Mouse (Mus musculus) cortical plate, adult 2 months (tissue): Measurements from ENCODE around the gene Tubb3. TPM values are rescaled to one million over a fixed set of nuclear protein-coding genes. Genes with fewer than 3 reads are reported as not detected.

ENCODE experiments used
- H3K27ac ChIP-seq: fragments of 200-500 bp; 2 replicates; pipeline ENCODE4 v1.5.1; 2012; ENCODE audit warnings: low read length, control low read depth, inconsistent platforms; ENCODE audit not compliant: insufficient read depth
- H3K4me1 ChIP-seq: fragments of 200-500 bp; 2 replicates; pipeline ENCODE4 v1.6.1; 2011; ENCODE audit warnings: low read length; ENCODE audit not compliant: control insufficient read depth, insufficient read depth
- H3K4me3 ChIP-seq: fragments of 200-500 bp; 2 replicates; pipeline ENCODE4 v1.5.1; 2011; ENCODE audit warnings: mild to moderate bottlenecking, low read length, control low read depth; ENCODE audit not compliant: insufficient read depth
- CTCF ChIP-seq: fragments of 200-500 bp; IDR thresholded peaks from 2 replicates; pipeline ENCODE4 v1.5.1; 2011; ENCODE audit warnings: mild to moderate bottlenecking, control low read depth, low read length; ENCODE audit not compliant: insufficient read depth; ENCODE audit errors: extremely low read depth
- POLR2A ChIP-seq: fragments of 200-500 bp; IDR thresholded peaks from 2 replicates; pipeline ENCODE4 v1.6.1; 2011; ENCODE audit warnings: mild to moderate bottlenecking, low read length, control low read depth; ENCODE audit not compliant: insufficient read depth; ENCODE audit errors: extremely low read depth
- polyA plus RNA-seq: library from polyadenylated mRNA; depleted of rRNA; stranded (reverse); fragments of >200 nt; gene quantifications from 2 replicates; pipeline ENCODE4 v1.2.3, GENCODE M21; 2012; rRNA removed

The Tubb3 gene
- polyA plus RNA-seq = 491 and 518 TPM in 2 replicates

DNA sequence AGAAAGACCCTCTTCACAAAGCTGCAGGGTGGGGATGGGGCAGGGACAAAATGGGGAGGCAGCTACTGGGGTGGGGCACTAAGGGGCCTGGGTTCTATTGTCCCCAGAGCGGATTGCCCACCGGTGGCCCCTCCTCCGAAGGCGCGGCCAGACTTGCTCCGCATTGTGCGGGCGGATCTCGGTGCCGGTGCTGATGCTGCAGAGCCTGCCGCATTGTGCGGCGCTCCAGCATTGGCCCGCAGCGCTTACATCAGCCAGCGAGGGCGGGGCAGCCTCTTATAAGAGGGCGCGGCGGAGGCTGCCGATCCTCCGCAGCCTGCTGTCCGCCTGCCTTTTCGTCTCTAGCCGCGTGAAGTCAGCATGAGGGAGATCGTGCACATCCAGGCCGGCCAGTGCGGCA lies at the start of gene Tubb3:
Gene Tubb3 (plus strand): TSS at position 179 of the 400 bp plus-strand sequence.
- TF ChIP-seq POLR2A (peak; percentile 97), CTCF (no peak)
- Histone ChIP-seq H3K4me1 (peaks cover 5% of the 10 kb centered on the region; the same call in 1 of the 2 replicates), H3K27ac (peak within 1 kb of the TSS; percentile 80), H3K4me3 (peak within 1 kb of the TSS; percentile 99)

DNA sequence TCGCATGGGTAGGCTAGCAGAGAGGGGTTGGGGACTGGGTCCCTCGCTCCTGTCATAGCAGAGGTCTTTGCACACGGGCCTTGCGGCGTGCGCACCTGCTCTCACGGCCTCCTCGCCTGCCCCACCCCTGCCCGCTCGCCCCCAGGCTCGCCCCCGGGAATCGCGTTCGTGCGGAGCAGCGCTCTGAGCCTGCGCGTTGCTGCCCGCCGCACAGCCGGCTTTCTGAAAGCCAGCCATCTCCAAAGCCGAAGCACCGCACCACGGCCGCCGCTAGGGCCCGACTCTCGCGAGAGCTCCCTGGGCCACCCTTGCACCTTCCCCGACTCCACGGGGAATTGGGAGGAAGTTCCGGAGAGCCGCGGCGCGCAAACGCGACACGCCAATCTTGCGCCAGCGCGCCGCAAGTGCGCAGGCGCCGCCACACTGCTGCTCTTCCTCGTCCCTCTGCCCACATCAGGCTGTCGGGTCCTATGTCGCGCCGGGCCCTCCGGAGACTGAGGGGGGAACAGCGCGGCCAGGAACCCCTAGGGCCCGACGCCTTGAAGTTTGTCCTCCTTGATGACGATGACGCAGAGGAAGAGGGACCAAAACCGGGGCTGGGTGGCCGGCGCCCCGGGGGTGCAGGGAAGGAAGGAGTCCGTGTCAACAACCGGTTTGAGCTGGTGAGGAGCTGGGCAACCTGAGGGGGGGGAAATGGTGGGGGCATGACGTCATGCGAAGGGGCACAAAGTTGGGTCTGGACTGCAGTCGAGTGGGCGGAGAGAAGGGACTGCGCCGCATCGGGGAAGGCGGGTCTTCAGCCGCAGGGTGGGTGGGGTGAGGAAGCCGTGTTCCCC lies 37.6 kb upstream of the Tubb3 start, which contains the start of gene Tcf25:
Gene Tcf25 (plus strand): TSS at position 351 of the 836 bp plus-strand sequence.
- peak within 1 kb of the TSS; percentile 94 for H3K4me3 ChIP-seq
- TF ChIP-seq POLR2A = peak; percentile 74; the same call in 1 of the 2 replicates
- 0 out of 2 replicates have a peak, but pooled peaks have one; percentile 10 for TF ChIP-seq CTCF
- H3K27ac ChIP-seq = peak within 1 kb of the TSS; percentile 97
- H3K4me1 ChIP-seq = peaks cover 10% of the 10 kb centered on the region

- peaks cover 10% of the 10 kb centered on the region for H3K4me1 ChIP-seq
- TF ChIP-seq CTCF (no peak), POLR2A (peak; percentile 77)
- peak overlapping the region; percentile 97 for H3K27ac ChIP-seq
- H3K4me3 ChIP-seq = peak overlapping the region; percentile 94
Measured at GRCm38 (mm10) chr8:123374239-123374578, 37.0 kb upstream of the Tubb3 start.

DNA sequence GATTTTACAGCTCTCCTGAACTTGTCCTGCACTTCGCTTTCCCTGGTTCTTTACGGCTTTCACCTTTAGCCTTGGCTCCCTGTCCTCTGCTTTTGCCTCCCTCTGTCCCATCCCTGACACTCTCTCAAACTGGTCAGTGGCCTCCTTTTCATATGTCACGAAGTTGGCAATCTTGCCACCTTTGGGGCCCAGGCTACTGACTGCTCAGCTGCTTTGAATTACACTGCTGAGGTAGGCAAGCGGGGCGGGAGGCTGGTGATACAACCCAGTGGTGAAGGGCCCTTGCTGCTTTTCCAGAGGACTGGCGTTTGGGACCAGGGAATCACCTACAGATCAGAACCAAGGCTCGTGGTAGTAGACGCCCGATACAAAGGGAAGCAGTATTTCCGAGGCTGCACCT lies 35.5 kb upstream of the Tubb3 start:
- no peak for TF ChIP-seq CTCF
- no peak for TF ChIP-seq POLR2A
- no peak overlapping the region for H3K4me3 ChIP-seq
- peaks cover 10% of the 10 kb centered on the region for H3K4me1 ChIP-seq
- H3K27ac ChIP-seq = no peak overlapping the region

DNA sequence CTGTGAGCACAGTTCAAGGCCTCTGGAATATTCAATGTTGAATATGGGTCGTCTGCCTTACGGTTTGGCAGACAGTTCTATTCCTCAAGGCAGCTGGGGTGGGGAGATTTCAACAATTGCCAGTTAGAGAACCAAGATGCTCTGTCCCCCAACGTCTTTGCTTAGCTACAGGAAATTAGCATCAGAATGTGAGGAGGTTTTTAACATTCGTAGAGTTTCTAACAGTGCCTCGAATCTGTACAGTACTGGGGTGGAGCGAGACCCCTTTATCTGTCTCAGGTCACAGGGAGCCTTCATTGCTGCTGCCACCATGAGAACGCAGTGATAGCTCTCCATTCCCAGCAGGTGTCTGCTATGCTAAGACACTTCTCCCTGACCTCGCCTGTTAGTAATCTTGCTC lies 35.1 kb upstream of the Tubb3 start:
- TF ChIP-seq CTCF (no peak), POLR2A (no peak)
- Histone ChIP-seq H3K4me1 (peaks cover 10% of the 10 kb centered on the region), H3K27ac (no peak overlapping the region), H3K4me3 (no peak overlapping the region)

- no peak overlapping the region for H3K27ac ChIP-seq
- no peaks in the 10 kb centered on the region for H3K4me1 ChIP-seq
- no peak overlapping the region for H3K4me3 ChIP-seq
- no peak for TF ChIP-seq POLR2A
- TF ChIP-seq CTCF = no peak
Measured at GRCm38 (mm10) chr8:123381711-123382110, 29.5 kb upstream of the Tubb3 start.

GRCm38 (mm10) chr8:123382516-123382915 lies 28.7 kb upstream of the Tubb3 start:
- Histone ChIP-seq H3K4me3 (no peak overlapping the region), H3K4me1 (no peaks in the 10 kb centered on the region), H3K27ac (no peak overlapping the region)
- TF ChIP-seq CTCF (no peak), POLR2A (no peak)

DNA sequence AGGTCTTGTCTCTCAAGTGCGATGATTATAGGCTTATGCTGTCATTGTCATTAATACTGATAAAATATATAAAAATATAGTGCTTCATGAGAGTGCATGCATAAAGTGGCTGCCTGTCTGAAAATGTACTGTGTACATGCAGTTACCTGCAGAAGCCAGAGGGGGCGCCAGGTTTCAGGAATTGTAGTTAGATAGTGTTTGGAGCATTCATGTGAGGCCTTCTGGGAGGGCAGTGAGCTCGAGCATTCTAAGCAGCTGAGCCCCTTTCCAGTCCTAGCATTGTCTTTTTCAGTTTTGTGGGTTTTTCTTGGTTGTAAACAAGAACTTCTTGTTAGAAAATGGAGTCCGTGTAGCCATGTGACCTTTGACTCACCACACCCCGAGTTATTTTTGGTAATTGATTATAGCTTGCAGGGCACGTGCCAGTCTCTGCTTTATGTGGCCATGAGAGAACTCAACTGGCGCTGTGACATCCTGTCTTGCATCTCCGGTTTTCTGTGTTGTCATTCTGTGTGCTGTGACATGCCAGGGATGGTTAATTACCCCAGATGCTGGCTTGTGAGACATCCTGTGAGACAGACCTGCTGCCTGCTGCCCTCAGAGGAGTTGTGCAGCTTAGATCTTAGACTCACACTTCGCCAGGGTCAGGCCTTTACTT lies 26.2 kb upstream of the Tubb3 start:
- H3K4me3 ChIP-seq = no peak overlapping the region
- no peak overlapping the region for H3K27ac ChIP-seq
- TF ChIP-seq CTCF = peak; percentile 32; the same call in 1 of the 2 replicates
- no peak for TF ChIP-seq POLR2A
- no peaks in the 10 kb centered on the region for H3K4me1 ChIP-seq

GRCm38 (mm10) chr8:123387041-123387440 lies 24.2 kb upstream of the Tubb3 start:
- no peak overlapping the region for H3K4me3 ChIP-seq
- no peak overlapping the region for H3K27ac ChIP-seq
- H3K4me1 ChIP-seq = no peaks in the 10 kb centered on the region
- TF ChIP-seq CTCF = no peak
- no peak for TF ChIP-seq POLR2A
